Mouse (Mus musculus) C2C12 (cell line): ENCODE measurements around the gene Prickle2.

Source experiments
- CTCF ChIP-seq: IDR thresholded peaks from one replicate; pipeline ENCODE4 v1.5.1; 2011; ENCODE audit not compliant: control insufficient read depth, insufficient read depth, insufficient read length
- FOSL1 ChIP-seq: IDR thresholded peaks from one replicate; pipeline ENCODE4 v1.8.0; 2011; ENCODE audit warnings: mild to moderate bottlenecking, low read length; ENCODE audit not compliant: poor library complexity, insufficient read depth, severe bottlenecking
- MAX ChIP-seq: IDR thresholded peaks from one replicate; pipeline ENCODE4 v1.6.1; 2011; ENCODE audit warnings: mild to moderate bottlenecking, control low read depth
- MYOD1 ChIP-seq: IDR thresholded peaks from one replicate; pipeline ENCODE4 v1.6.1; 2011; ENCODE audit warnings: low read depth; ENCODE audit not compliant: control insufficient read depth, insufficient read length
- MYOG ChIP-seq: IDR thresholded peaks from one replicate; pipeline ENCODE4 v1.6.1; 2011; ENCODE audit not compliant: control insufficient read depth, insufficient read length; ENCODE audit errors: extremely low read depth

- TF ChIP-seq FOSL1 (no peak), CTCF (no peak), MYOG (no peak), MAX (no peak), MYOD1 (no peak)
Observed at GRCm38 (mm10) chr6:92390321-92390720, 315.6 kb downstream of the Prickle2 start.
